Mouse (Mus musculus): ENCODE measurements around the gene Gm16429. TPM values are rescaled to one million over a fixed set of nuclear protein-coding genes. Genes with fewer than 3 reads are reported as not detected.
"Not testable (repeated sequence)": the region's sequence is repeated elsewhere in the genome, so short reads cannot be mapped to it uniquely, and the experiment has no call there.

Gm16429 gene
- total RNA-seq (2014; rRNA removed; ENCODE audit: low replicate concordance): not detected in 2 replicates
- polyA plus RNA-seq (2015; fragmentation: Nextera tagmentation; extraction: Ambion mirVana): not detected in 2 replicates

DNA sequence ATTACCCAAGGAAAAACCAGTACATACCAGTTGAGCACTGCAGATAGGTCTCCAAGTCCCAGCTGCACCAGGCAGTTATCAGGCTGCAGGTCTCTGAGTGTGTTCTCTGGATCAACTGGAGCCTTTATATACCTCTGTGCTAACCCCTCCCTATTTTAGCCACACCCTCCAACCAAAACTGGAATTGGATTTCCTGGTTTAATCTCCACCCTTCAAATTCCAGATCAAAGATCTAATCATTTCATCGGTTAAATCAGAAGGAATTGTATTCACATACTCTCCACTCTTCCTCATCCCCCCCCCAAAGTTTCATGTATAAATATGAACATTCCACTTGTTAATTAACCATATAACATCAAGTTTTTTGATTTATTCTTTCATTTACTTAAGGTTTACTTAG is at the start of gene Gm16429:
Gm16429 (minus strand) TSS at position 101 of the 400 bp plus-strand sequence.
- not testable (repeated sequence) for DNase-seq (ENCODE audit: low spot score); ATAC-seq (ENCODE audit: insufficient read depth, low read depth); H3K9me3 ChIP-seq (replicated peaks; ENCODE audit: control insufficient read depth, low read length); H3K4me1 ChIP-seq (ENCODE audit: control insufficient read depth, insufficient read depth); H3K4me2 ChIP-seq (ENCODE audit: low read depth, low read length); H3K27ac ChIP-seq (ENCODE audit: low read depth); H3K9ac ChIP-seq (replicated peaks; ENCODE audit: low read depth, low read length); H3K4me3 ChIP-seq (ENCODE audit: low read depth, low read length); H3K27me3 ChIP-seq (ENCODE audit: control insufficient read depth, insufficient read depth, low read length); H3K36me3 ChIP-seq (replicated peaks; ENCODE audit: control insufficient read depth, insufficient read depth, low read length)
- no CpG with 5 or more reads among the region's 1 CpGs for WGBS

Other genes starting within 250 kb of the Gm16429 start
- not detected in 2 replicates for gene Gm7792, start 85.3 kb downstream of the Gm16429 start, total RNA-seq (2014; rRNA removed; ENCODE audit: low replicate concordance)
- gene Gm7792, start 85.3 kb downstream of the Gm16429 start, polyA plus RNA-seq (2015; fragmentation: Nextera tagmentation; extraction: Ambion mirVana): not detected in 2 replicates
- not detected in 2 replicates for gene BC061212, start 141.5 kb upstream of the Gm16429 start, total RNA-seq (2014; rRNA removed; ENCODE audit: low replicate concordance)
- gene BC061212, start 141.5 kb upstream of the Gm16429 start, polyA plus RNA-seq (2015; fragmentation: Nextera tagmentation; extraction: Ambion mirVana): not detected in 2 replicates
- not detected in 2 replicates for gene Gm6351, start 147.3 kb upstream of the Gm16429 start, total RNA-seq (2014; rRNA removed; ENCODE audit: low replicate concordance)
- gene Gm6351, start 147.3 kb upstream of the Gm16429 start, polyA plus RNA-seq (2015; fragmentation: Nextera tagmentation; extraction: Ambion mirVana): not detected in 2 replicates